ENCODE assay signal across 13 mouse cellular contexts in genomic region chr3:102731112-102731511, GRCm38 (mm10).
DNase-seq lines count a peak whose midpoint lies in the region.
"Had no signal": no experiment of that assay in that cellular context is flagged by ENCODE, and none has a peak within 500 bp of the region (broad histone marks: within the 10 kb centered on the region; RNA-seq: fewer than 3 reads in every experiment).

No protein-coding gene starts in this region.

- peak; percentile 54 to 63 for DNase-seq in cerebellum, postnatal 10 days
- DNase-seq in cerebellum, adult 8-10 months: no peak
- DNase-seq: adrenal gland, adult 2 months; adrenal gland, adult 8-10 months; adrenal gland, postnatal 10 days; adrenal gland, postnatal 14 days; adrenal gland, postnatal 25 days; adrenal gland, postnatal 36 days; B cell, adult 2 months; cerebellum, adult 11 months; cerebellum, adult 11-12 months; cerebellum, adult 18-20 months; cerebellum, adult 2 months had no signal
